Mouse (Mus musculus) 416B (cell line): ENCODE results near the gene Pde7b.

Source experiments
- DNase-seq: peaks from one replicate; pipeline ENCODE4 v3.0.0; 2011; ENCODE audit warnings: low read depth

The Pde7b gene

GRCm38 (mm10) chr10:20493826-20494455 is 230.9 kb downstream of the Pde7b start:
- DNase-seq, result no peak

- no peak for DNase-seq
Observed at GRCm38 (mm10) chr10:20492216-20492964, 232.5 kb downstream of the Pde7b start.

GRCm38 (mm10) chr10:20490775-20491174 is 234.1 kb downstream of the Pde7b start:
- DNase-seq, result peak; percentile 29

GRCm38 (mm10) chr10:20490281-20490680 is 234.6 kb downstream of the Pde7b start:
- no peak for DNase-seq

GRCm38 (mm10) chr10:20486461-20487253 is 238.2 kb downstream of the Pde7b start:
- DNase-seq, result no peak

GRCm38 (mm10) chr10:20485816-20486215 is 239.1 kb downstream of the Pde7b start:
- no peak for DNase-seq

- DNase-seq, result no peak
Observed at GRCm38 (mm10) chr10:20479481-20479880, 245.4 kb downstream of the Pde7b start.

GRCm38 (mm10) chr10:20478456-20478855 is 246.4 kb downstream of the Pde7b start:
- no peak for DNase-seq

- DNase-seq, result no peak
Observed at GRCm38 (mm10) chr10:20474831-20475230, 250.0 kb downstream of the Pde7b start.

GRCm38 (mm10) chr10:20474036-20474435 is 250.8 kb downstream of the Pde7b start:
- DNase-seq, result no peak

GRCm38 (mm10) chr10:20473505-20473904 is 251.4 kb downstream of the Pde7b start:
- DNase-seq, result no peak

GRCm38 (mm10) chr10:20472007-20472406 is 252.9 kb downstream of the Pde7b start:
- DNase-seq, result peak; percentile 9

GRCm38 (mm10) chr10:20464631-20465030 is 260.2 kb downstream of the Pde7b start:
- DNase-seq, result no peak

- DNase-seq, result no peak
Observed at GRCm38 (mm10) chr10:20463941-20464340, 260.9 kb downstream of the Pde7b start.

GRCm38 (mm10) chr10:20462596-20462995 is 262.3 kb downstream of the Pde7b start:
- DNase-seq, result no peak

- no peak for DNase-seq
Observed at GRCm38 (mm10) chr10:20459657-20460350, 265.1 kb downstream of the Pde7b start.

- no peak for DNase-seq
Observed at GRCm38 (mm10) chr10:20459160-20459559, 265.7 kb downstream of the Pde7b start.

GRCm38 (mm10) chr10:20454387-20455065 is 270.4 kb downstream of the Pde7b start:
- DNase-seq, result no peak

GRCm38 (mm10) chr10:20437428-20437827 is 287.4 kb downstream of the Pde7b start:
- DNase-seq, result peak; percentile 39

- DNase-seq, result no peak
Observed at GRCm38 (mm10) chr10:20437021-20437420, 287.9 kb downstream of the Pde7b start.

- no peak for DNase-seq
Observed at GRCm38 (mm10) chr10:20435913-20436312, 289.0 kb downstream of the Pde7b start.

GRCm38 (mm10) chr10:20431336-20431735 is 293.5 kb downstream of the Pde7b start:
- DNase-seq, result no peak
